Mouse (Mus musculus) hindbrain, embryonic 13.5 days (tissue): ENCODE measurements around the gene Ube2o. TPM values are rescaled to one million over a fixed set of nuclear protein-coding genes. Genes with fewer than 3 reads are reported as not detected.

ENCODE experiments used
- ATAC-seq: fragments of 200-750 bp; cut with Nextera tagmentation; 2 replicates; pipeline ENCODE4 v1.8.0; 2017; ENCODE audit warnings: moderate TSS enrichment; ENCODE audit not compliant: low FRiP score
- H3K27ac ChIP-seq: fragments of 300-500 bp; sonication (generic); 2 replicates; pipeline ENCODE4 v1.5.1; 2015; ENCODE audit warnings: inconsistent platforms, mild to moderate bottlenecking, moderate library complexity
- H3K27me3 ChIP-seq: fragments of 300-500 bp; sonication (generic); 2 replicates; pipeline ENCODE4 v1.6.1; 2015; ENCODE audit warnings: mild to moderate bottlenecking, inconsistent platforms
- H3K36me3 ChIP-seq: fragments of 300-500 bp; sonication (generic); 2 replicates; pipeline ENCODE4 v1.6.1; 2015; ENCODE audit warnings: mild to moderate bottlenecking, inconsistent platforms
- H3K4me1 ChIP-seq: fragments of 300-500 bp; sonication (generic); replicated peaks from 2 replicates; pipeline ENCODE4 v1.6.1; 2015; ENCODE audit warnings: inconsistent platforms
- H3K4me2 ChIP-seq: fragments of 300-500 bp; sonication (generic); 2 replicates; pipeline ENCODE4 v1.6.1; 2015; ENCODE audit warnings: inconsistent platforms, mild to moderate bottlenecking, moderate library complexity
- H3K4me3 ChIP-seq: fragments of 300-500 bp; sonication (generic); 2 replicates; pipeline ENCODE4 v1.5.1; 2015; ENCODE audit warnings: mild to moderate bottlenecking, inconsistent platforms
- H3K9ac ChIP-seq: fragments of 300-500 bp; sonication (generic); 2 replicates; pipeline ENCODE4 v1.6.1; 2015; ENCODE audit warnings: mild to moderate bottlenecking, inconsistent platforms
- H3K9me3 ChIP-seq: fragments of 300-500 bp; sonication (generic); 2 replicates; pipeline ENCODE4 v1.6.1; 2016; ENCODE audit warnings: inconsistent platforms
- WGBS: fragments of 180-500 bp; shearing (Covaris S2); methylation state at CpG from one replicate; pipeline ENCODE4 v1.1.7; 2015; 5-methylcytosine and 5-hydroxymethylcytosine counted together
- polyA plus RNA-seq: library from polyadenylated mRNA; unstranded; fragments of >200 nt; fragmentation: Nextera tagmentation; extraction: Ambion mirVana; gene quantifications from 2 replicates; pipeline ENCODE4 v1.2.1, GENCODE M21; 2015

The Ube2o gene
- 14.1 and 14.8 TPM in 2 replicates for polyA plus RNA-seq

GRCm38 (mm10) chr11:116581376-116581814 is at the start of gene Ube2o:
Gene Ube2o (minus strand): TSS chr11:116581447.
- Histone ChIP-seq H3K4me2 (peak within 1 kb of the TSS; percentile 70), H3K27ac (peak within 1 kb of the TSS; percentile 96), H3K36me3 (no peaks in the 10 kb centered on the region), H3K9me3 (no peaks in the 10 kb centered on the region), H3K27me3 (no peaks in the 10 kb centered on the region), H3K4me3 (peak within 1 kb of the TSS; percentile 94), H3K4me1 (peaks cover 40% of the 10 kb centered on the region), H3K9ac (peak within 1 kb of the TSS; percentile 95)
- peak; percentile 79 for ATAC-seq
- WGBS = 3% methylated on average over 34 of the region's 51 CpGs

GRCm38 (mm10) chr11:116630171-116630965 is 49.1 kb upstream of the Ube2o start:
- Histone ChIP-seq H3K27me3 (peaks cover 2% of the 10 kb centered on the region), H3K27ac (no peak overlapping the region), H3K4me1 (no peaks in the 10 kb centered on the region), H3K9ac (peak overlapping the region; percentile 8; the same call in 1 of the 2 replicates), H3K4me2 (no peak overlapping the region), H3K4me3 (no peak overlapping the region), H3K36me3 (no peaks in the 10 kb centered on the region), H3K9me3 (no peaks in the 10 kb centered on the region)
- ATAC-seq = no peak
- 60% methylated on average over 12 of the region's 12 CpGs for WGBS

GRCm38 (mm10) chr11:116629472-116629871 is 48.2 kb upstream of the Ube2o start:
- WGBS = 86% methylated on average over 6 of the region's 6 CpGs
- H3K27me3 ChIP-seq = peaks cover 11% of the 10 kb centered on the region
- no peak overlapping the region for H3K4me3 ChIP-seq
- no peak overlapping the region for H3K27ac ChIP-seq
- H3K9ac ChIP-seq = no peak overlapping the region
- no peaks in the 10 kb centered on the region for H3K9me3 ChIP-seq
- no peak for ATAC-seq
- H3K36me3 ChIP-seq = no peaks in the 10 kb centered on the region
- H3K4me1 ChIP-seq = peaks cover 3% of the 10 kb centered on the region; the same call in 1 of the 2 replicates
- no peak overlapping the region for H3K4me2 ChIP-seq

- WGBS = 58% methylated on average over 9 of the region's 9 CpGs
- Histone ChIP-seq H3K9me3 (no peaks in the 10 kb centered on the region), H3K9ac (no peak overlapping the region), H3K4me1 (peaks cover 11% of the 10 kb centered on the region), H3K27ac (0 out of 2 replicates have a peak overlapping the region, but pooled peaks have one; percentile 8), H3K4me2 (no peak overlapping the region), H3K27me3 (peaks cover 19% of the 10 kb centered on the region), H3K36me3 (no peaks in the 10 kb centered on the region), H3K4me3 (no peak overlapping the region)
- ATAC-seq = peak; percentile 61; the same call in 1 of the 2 replicates
Measured at GRCm38 (mm10) chr11:116628712-116629111, 47.5 kb upstream of the Ube2o start.

- Histone ChIP-seq H3K36me3 (no peaks in the 10 kb centered on the region), H3K27me3 (peaks cover 32% of the 10 kb centered on the region), H3K9me3 (no peaks in the 10 kb centered on the region), H3K4me3 (no peak overlapping the region), H3K9ac (no peak overlapping the region), H3K4me2 (no peak overlapping the region), H3K4me1 (peaks cover 15% of the 10 kb centered on the region), H3K27ac (no peak overlapping the region)
- ATAC-seq = no peak
- 38% methylated on average over 10 of the region's 10 CpGs for WGBS
Measured at GRCm38 (mm10) chr11:116627072-116628020, 46.1 kb upstream of the Ube2o start.

- Histone ChIP-seq H3K9ac (no peak within 1 kb of the TSS), H3K27me3 (peaks cover 40% of the 10 kb centered on the region), H3K27ac (no peak within 1 kb of the TSS), H3K4me1 (peaks cover 21% of the 10 kb centered on the region), H3K9me3 (no peaks in the 10 kb centered on the region), H3K36me3 (no peaks in the 10 kb centered on the region), H3K4me2 (no peak within 1 kb of the TSS), H3K4me3 (no peak within 1 kb of the TSS)
- 69% methylated on average over 10 of the region's 10 CpGs for WGBS
- no peak for ATAC-seq
Measured at GRCm38 (mm10) chr11:116626299-116627071, 45.2 kb upstream of the Ube2o start, which contains the start of gene Rhbdf2. Gene Rhbdf2 (minus strand): TSS chr11:116627019.

GRCm38 (mm10) chr11:116625081-116626000 is 44.1 kb upstream of the Ube2o start:
- Histone ChIP-seq H3K4me1 (peaks cover 30% of the 10 kb centered on the region), H3K4me2 (no peak overlapping the region), H3K27me3 (peaks cover 46% of the 10 kb centered on the region), H3K4me3 (no peak overlapping the region), H3K9ac (no peak overlapping the region), H3K27ac (no peak overlapping the region), H3K36me3 (no peaks in the 10 kb centered on the region), H3K9me3 (no peaks in the 10 kb centered on the region)
- ATAC-seq = no peak
- 77% methylated on average over 17 of the region's 17 CpGs for WGBS

GRCm38 (mm10) chr11:116624131-116624832 is 43.0 kb upstream of the Ube2o start:
- H3K4me3 ChIP-seq = peak overlapping the region; percentile 48
- peaks cover 46% of the 10 kb centered on the region for H3K27me3 ChIP-seq
- H3K9me3 ChIP-seq = no peaks in the 10 kb centered on the region
- 17% methylated on average over 33 of the region's 42 CpGs for WGBS
- no peak overlapping the region for H3K27ac ChIP-seq
- H3K4me2 ChIP-seq = peak overlapping the region; percentile 65
- H3K9ac ChIP-seq = peak overlapping the region; percentile 65
- peaks cover 41% of the 10 kb centered on the region for H3K4me1 ChIP-seq
- H3K36me3 ChIP-seq = no peaks in the 10 kb centered on the region
- no peak for ATAC-seq

- Histone ChIP-seq H3K36me3 (no peaks in the 10 kb centered on the region), H3K4me3 (peak overlapping the region; percentile 48), H3K4me2 (peak overlapping the region; percentile 65), H3K4me1 (peaks cover 46% of the 10 kb centered on the region), H3K27ac (no peak overlapping the region), H3K27me3 (peaks cover 46% of the 10 kb centered on the region), H3K9ac (peak overlapping the region; percentile 65), H3K9me3 (no peaks in the 10 kb centered on the region)
- 8% methylated on average over 40 of the region's 40 CpGs for WGBS
- no peak for ATAC-seq
Measured at GRCm38 (mm10) chr11:116623281-116624124, 42.3 kb upstream of the Ube2o start.

GRCm38 (mm10) chr11:116621258-116621704 is 40.0 kb upstream of the Ube2o start:
- H3K4me3 ChIP-seq = no peak overlapping the region
- H3K4me2 ChIP-seq = no peak overlapping the region
- H3K9ac ChIP-seq = 0 out of 2 replicates have a peak overlapping the region, but pooled peaks have one; percentile 19
- no peaks in the 10 kb centered on the region for H3K9me3 ChIP-seq
- no peak overlapping the region for H3K27ac ChIP-seq
- H3K36me3 ChIP-seq = no peaks in the 10 kb centered on the region
- 54% methylated on average over 6 of the region's 6 CpGs for WGBS
- H3K4me1 ChIP-seq = peaks cover 46% of the 10 kb centered on the region
- ATAC-seq = no peak
- H3K27me3 ChIP-seq = peaks cover 49% of the 10 kb centered on the region
